Mouse (Mus musculus) 3134 (cell line): ENCODE results near the gene Gbp9.
"Not testable (repeated sequence)": the region's sequence is repeated elsewhere in the genome, so short reads cannot be mapped to it uniquely, and the experiment has no call there.

Experiments used
- DNase-seq: peaks from one replicate; pipeline ENCODE4 v3.0.0-alpha.2; 2011; ENCODE audit warnings: low spot score; ENCODE audit not compliant: insufficient read length; ENCODE audit errors: extremely low read depth

The Gbp9 gene

DNA sequence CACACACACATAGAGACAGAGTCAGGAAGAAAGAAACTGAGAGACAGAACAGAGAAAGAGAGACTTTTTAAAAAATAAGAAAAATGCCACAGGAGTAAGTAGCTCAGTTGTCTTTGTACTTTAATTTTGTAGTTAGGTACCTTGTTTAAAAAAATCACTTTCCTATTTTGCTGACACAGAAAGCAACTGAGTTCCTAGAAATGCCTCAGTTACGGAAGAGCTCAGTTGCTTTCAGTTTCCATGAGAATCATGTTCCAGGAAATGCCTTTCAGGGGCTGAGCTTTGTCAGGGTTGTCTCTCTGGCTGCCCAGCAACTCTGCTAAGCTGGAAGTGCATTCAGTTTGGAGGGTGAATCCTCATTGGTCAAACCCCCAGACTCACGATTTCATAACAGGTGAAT, 76.9 kb downstream of the Gbp9 start:
- DNase-seq = not testable (repeated sequence)

DNA sequence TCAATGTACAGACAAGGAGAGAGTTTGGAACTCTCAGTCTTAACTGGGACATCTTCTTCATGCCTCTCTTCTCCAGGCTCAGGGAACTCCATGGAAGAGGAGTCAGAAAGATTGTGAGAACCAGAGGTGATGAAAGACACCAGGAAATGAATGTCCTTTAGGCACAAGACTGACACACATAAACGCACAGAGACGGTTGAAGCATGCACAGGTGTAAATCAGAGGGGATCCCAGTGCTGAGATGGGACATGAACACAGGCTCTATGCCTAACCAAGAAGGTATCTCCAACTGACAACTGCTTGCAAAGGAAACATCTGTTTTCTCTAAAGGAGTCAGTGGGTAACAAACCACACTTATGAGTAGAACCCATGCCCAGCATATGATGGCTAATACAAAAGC, 79.1 kb downstream of the Gbp9 start:
- no peak for DNase-seq

DNA sequence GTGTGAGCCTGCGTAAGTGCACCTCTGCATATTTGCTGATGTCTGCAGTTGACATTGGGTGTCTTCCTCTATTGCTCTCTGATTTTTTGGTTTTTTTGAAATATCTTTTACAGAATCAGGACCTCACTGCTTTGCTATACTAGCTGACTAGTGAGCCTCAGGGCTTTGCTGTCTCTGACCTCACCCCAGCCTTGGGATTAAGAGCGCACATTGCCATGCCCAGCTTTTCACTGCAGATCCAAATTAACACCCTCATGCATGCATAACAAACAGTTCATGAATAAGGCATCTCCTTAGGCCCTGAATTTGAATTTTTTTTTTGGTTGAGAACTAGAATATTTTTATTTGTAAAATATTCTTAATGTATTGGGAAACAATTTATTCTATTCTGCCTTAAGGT, 84.1 kb downstream of the Gbp9 start:
- DNase-seq = no peak

DNA sequence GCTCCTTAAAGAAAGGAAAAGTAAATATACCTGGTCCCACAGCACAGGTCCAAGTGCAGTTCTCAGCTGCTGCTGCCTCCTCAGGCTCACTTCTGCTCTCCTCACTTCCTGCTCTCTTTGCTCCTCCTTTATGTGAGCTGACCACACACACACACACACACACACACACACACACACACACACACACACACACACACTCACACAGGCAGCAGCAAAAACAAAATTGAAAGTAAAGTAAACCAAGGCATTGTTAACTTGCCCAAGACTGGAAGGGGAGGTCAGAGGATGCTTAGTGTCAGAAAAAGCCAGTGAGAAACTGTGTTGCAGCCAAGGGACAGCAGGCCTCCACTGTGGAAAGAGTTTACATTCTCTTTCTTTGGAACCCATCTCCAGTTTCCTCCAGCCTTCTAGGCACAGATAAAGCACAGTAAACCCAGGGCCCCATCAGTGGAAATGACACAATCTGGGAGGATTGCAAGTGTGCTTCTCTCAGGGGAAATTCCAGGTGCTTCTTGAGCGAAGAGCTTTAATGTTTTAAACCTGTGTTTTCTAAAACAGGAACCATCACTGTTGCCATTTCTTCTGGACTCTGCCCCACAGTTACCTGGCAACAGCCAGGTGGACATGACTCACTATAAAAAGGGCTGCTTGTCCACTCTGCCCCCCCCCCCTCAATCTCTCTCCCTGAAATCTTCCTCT, 85.7 kb downstream of the Gbp9 start:
- DNase-seq = not testable (repeated sequence)

DNA sequence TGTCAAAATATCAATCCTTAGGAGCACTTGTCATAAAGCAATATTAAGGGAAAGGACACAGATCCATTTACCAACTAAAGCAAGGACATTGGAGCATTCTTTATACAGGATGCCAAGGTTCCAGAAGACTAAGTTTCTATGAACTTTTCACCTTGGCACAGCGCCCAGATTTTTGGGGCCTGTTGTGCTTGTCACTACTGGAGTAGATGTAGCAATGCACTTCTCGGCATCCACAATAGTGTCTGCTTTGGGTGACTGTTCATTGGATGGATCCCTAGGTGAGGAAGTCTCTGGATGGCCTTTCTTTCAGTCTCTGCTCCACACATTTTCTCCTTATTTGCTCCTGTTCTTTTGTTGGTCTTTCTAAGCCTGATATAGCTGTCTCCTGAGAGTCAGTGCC, 107.0 kb downstream of the Gbp9 start:
- DNase-seq = no peak
